Mouse (Mus musculus): ENCODE measurements around the gene Diras1. TPM values are rescaled to one million over a fixed set of nuclear protein-coding genes. Genes with fewer than 3 reads are reported as not detected.
A peak's percentile ranks its signal among the peaks of the same experiment; 100 is the strongest.
"Not testable (repeated sequence)": the region's sequence is repeated elsewhere in the genome, so short reads cannot be mapped to it uniquely, and the experiment has no call there.

Gene Diras1
- polyA plus RNA-seq, 1 experiment from 2014 or later = 1.1 TPM

DNA sequence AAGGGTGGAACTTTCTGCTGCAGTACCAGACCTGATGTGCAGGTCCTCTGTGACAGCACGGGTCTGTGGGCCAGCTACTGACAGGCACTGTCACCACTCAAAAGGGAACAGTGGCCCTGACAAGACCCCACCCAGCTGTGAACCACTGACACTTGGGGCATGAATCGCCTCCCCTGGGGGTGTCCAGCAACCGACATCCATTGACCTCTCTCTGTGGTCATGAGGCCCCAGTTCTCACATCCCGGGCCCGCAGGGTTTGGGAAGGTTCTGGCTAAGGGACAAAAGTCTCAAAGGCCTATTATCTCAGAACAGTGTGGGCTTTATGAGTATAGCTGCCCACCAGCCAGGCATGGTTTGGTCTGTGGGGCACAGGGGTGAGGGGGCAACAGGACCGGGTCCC lies 29.7 kb upstream of the Diras1 start:
- WGBS = 84% methylated on average over 6 of the region's 6 CpGs
- ATAC-seq (ENCODE audit: insufficient read depth, low FRiP score, low read depth) = no peak

DNA sequence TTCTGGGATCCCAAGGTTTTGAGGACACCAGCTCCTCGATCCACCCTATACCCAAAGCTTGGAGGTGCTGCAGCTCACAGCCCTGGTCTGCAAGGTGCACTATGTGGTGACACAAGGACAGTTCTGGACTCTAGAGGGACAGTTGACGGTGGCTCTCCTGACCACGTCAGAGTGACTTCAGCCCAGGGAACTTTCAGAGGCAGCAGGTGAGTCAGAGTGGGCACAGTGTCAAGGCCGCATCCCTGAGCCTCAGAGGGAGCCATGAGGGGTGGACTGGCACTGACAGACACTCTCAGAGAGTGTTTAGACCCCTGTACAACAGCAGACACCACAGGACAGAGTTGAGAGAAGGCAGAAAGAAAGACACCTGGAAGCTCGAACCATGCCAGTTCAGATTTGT lies 27.1 kb upstream of the Diras1 start:
- no peak overlapping the region for H3K27ac ChIP-seq
- H3K36me3 ChIP-seq = peaks cover 44% of the 10 kb centered on the region
- no peak for ATAC-seq (ENCODE audit: insufficient read depth, low FRiP score, low read depth)
- no peak overlapping the region for H3K9ac ChIP-seq
- no peak overlapping the region for H3K4me2 ChIP-seq
- WGBS = 90% methylated on average over 5 of the region's 5 CpGs
- no peaks in the 10 kb centered on the region for H3K9me3 ChIP-seq
- H3K27me3 ChIP-seq (replicated peaks) = no peaks in the 10 kb centered on the region
- peaks cover 6% of the 10 kb centered on the region for H3K4me1 ChIP-seq
- H3K4me3 ChIP-seq (replicated peaks) = no peak overlapping the region

More for the DNA sequence above, 29.7 kb upstream of the Diras1 start:
- no peak overlapping the region for H3K9ac ChIP-seq
- no peak overlapping the region for H3K4me2 ChIP-seq
- H3K27ac ChIP-seq = no peak overlapping the region
- H3K4me3 ChIP-seq (replicated peaks) = no peak overlapping the region
- H3K4me1 ChIP-seq = peaks cover 20% of the 10 kb centered on the region
- no peaks in the 10 kb centered on the region for H3K9me3 ChIP-seq
- no peaks in the 10 kb centered on the region for H3K27me3 ChIP-seq (replicated peaks)
- peaks cover 18% of the 10 kb centered on the region for H3K36me3 ChIP-seq

DNA sequence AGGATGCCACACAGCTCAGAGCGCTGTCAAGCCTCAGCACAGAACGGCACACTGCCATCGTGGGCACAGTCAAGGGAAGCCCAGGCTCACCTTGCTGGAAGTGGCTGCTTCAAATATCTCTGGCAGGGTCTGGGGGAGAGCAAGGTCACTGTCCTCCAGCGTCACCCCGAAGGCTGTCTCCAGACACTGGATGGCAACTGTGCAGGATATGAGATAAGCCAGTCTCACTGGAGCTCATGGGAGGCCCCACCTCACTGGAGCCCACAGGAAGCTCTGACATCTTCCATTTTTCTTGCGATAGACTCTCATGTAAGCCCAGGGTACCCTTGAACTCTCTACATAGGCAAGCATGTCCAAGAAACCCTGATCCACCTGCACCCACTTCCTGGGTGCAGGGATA lies 25.7 kb upstream of the Diras1 start:
- no peak for ATAC-seq (ENCODE audit: insufficient read depth, low FRiP score, low read depth)

DNA sequence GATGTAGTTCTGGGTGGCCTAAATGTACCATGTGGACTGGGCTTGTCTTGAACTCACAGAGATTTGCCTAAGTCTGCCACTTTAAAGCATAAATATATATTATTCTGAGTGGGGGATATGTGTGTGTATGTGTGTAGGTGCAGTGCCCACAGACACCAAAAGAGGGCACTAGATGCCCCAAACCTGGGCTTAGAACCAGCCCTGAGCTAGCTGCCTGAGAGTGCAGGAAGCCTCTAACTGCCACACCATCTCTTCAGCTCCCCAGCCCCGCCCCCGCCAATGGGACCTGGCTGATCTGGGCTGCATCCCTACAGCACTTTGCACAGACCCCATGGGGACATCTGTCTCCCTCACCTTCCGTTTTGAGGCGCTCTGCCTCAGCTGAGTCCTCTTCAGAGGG lies 25.2 kb upstream of the Diras1 start:
- H3K4me1 ChIP-seq = 0 out of 2 replicates have a peak, but pooled peaks cover 2% of the 10 kb centered on the region
- no peak overlapping the region for H3K4me2 ChIP-seq
- WGBS = 79% methylated on average over 4 of the region's 4 CpGs
- H3K27ac ChIP-seq = no peak overlapping the region
- ATAC-seq (ENCODE audit: insufficient read depth, low FRiP score, low read depth) = no peak
- H3K36me3 ChIP-seq = peaks cover 64% of the 10 kb centered on the region
- H3K27me3 ChIP-seq (replicated peaks) = no peaks in the 10 kb centered on the region
- H3K9ac ChIP-seq = no peak overlapping the region
- no peaks in the 10 kb centered on the region for H3K9me3 ChIP-seq
- H3K4me3 ChIP-seq (replicated peaks) = no peak overlapping the region

More for the DNA sequence above, 25.7 kb upstream of the Diras1 start:
- Histone ChIP-seq H3K9me3 (no peaks in the 10 kb centered on the region), H3K27ac (no peak overlapping the region), H3K27me3 (replicated peaks) (no peaks in the 10 kb centered on the region), H3K4me1 (0 out of 2 replicates have a peak, but pooled peaks cover 2% of the 10 kb centered on the region), H3K4me2 (no peak overlapping the region), H3K36me3 (peaks cover 59% of the 10 kb centered on the region), H3K9ac (no peak overlapping the region), H3K4me3 (replicated peaks) (no peak overlapping the region)
- 89% methylated on average over 6 of the region's 6 CpGs for WGBS

DNA sequence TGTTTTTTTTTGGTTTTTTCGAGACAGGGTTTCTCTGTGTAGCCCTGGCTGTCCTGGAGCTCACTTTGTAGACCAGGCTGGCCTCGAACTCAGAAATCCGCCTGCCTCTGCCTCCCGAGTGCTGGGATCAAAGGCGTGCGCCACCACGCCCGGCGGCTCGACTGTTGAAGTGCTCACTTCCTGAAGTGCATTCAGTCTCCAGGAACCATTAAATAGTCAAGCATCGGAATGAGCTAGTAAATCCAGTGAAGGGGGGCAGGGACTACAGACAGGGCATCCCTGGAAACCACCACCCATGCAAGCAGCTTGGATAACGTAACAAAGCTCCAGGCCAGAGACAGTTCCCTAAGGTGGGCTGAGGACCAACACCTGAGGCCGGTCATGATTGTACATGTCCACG lies 19.8 kb upstream of the Diras1 start:
- not testable (repeated sequence) for H3K9me3 ChIP-seq; ATAC-seq (ENCODE audit: insufficient read depth, low FRiP score, low read depth); H3K27ac ChIP-seq; H3K4me1 ChIP-seq; H3K4me2 ChIP-seq; H3K9ac ChIP-seq; H3K4me3 ChIP-seq (replicated peaks); H3K27me3 ChIP-seq (replicated peaks)
- H3K36me3 ChIP-seq = peaks cover 65% of the 10 kb centered on the region
- 90% methylated on average over 14 of the region's 14 CpGs for WGBS

DNA sequence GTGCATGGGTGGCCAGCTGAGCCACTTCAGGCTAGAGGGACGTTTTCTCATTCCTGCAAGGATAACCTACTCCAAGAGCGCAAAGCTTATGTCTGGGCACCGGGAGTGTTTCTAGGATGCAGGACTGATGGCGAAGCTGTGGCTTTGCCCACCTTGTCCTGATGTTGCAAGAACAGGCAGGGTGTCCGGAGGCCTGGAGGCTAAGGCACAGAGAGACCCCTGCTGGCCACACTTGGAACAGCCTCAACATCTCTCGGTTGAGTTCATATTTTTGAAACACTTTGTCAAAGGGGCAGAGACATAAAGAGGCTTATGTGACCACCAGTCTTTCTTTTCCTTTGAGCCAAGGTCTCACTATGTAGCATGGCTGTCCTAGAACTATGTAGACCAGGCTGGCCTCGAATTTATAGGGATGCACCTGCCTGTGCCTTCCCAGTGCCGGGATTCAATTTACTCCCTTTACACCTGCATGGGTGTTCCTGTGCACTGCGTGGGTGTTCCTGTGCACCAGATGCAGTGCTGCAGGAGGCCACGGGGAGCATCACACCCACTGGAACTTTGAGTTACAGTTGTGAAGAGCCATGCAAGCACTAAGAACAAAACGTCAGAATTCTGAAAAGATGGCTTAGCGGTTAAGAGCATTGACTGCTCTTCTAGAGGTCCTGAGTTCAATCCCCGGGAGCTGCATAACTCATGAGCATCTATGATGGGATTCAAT lies 16.2 kb upstream of the Diras1 start:
- no peak overlapping the region for H3K4me2 ChIP-seq
- WGBS = 32% methylated on average over 13 of the region's 13 CpGs
- no peak for ATAC-seq (ENCODE audit: insufficient read depth, low FRiP score, low read depth)
- no peak overlapping the region for H3K27ac ChIP-seq
- H3K36me3 ChIP-seq = peaks cover 28% of the 10 kb centered on the region
- no peaks in the 10 kb centered on the region for H3K27me3 ChIP-seq (replicated peaks)
- no peaks in the 10 kb centered on the region for H3K4me1 ChIP-seq
- no peak overlapping the region for H3K9ac ChIP-seq
- no peak overlapping the region for H3K4me3 ChIP-seq (replicated peaks)
- H3K9me3 ChIP-seq = no peaks in the 10 kb centered on the region

DNA sequence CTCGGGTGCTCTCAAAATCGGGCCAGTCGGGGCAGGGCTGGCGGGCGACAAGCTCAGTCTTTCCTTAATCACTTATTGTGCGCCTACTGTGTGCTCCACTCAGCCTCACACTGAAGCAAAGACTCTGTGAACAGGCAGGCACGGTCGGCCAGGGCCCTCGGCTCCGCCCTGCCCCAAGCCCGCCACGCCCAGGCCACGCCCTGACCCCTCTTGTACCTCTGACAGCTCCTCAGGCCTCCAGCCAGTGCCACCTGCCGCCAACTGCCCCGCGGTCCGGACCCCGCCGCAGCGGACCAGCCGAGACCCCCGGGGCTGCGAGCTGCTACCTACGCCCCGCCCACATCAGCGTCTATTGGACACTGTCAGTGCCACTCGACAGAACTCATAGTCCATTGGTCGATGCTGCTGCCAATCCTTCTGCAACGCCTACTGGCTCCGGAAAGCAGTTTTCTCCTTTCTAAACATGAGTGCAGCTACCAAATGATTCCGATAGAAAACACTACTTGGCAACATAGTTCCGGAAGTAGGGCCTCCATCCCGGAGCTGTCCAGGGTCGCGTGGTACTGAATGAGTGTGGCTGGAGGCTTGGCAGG lies 11.6 kb upstream of the Diras1 start, which contains the start of gene Slc39a3:
Gene Slc39a3, minus strand, starts transcription at position 439 of the 593 bp plus-strand sequence.
- Histone ChIP-seq H3K27ac (peak within 1 kb of the TSS; percentile 67), H3K4me2 (peak within 1 kb of the TSS; percentile 88), H3K27me3 (replicated peaks) (no peaks in the 10 kb centered on the region), H3K4me3 (replicated peaks) (peak within 1 kb of the TSS; percentile 96), H3K9ac (peak within 1 kb of the TSS; percentile 81), H3K36me3 (no peaks in the 10 kb centered on the region), H3K9me3 (no peaks in the 10 kb centered on the region), H3K4me1 (no peaks in the 10 kb centered on the region)
- peak; percentile 98 for ATAC-seq (ENCODE audit: insufficient read depth, low FRiP score, low read depth)
- under 1% methylated on average over 35 of the region's 35 CpGs for WGBS

DNA sequence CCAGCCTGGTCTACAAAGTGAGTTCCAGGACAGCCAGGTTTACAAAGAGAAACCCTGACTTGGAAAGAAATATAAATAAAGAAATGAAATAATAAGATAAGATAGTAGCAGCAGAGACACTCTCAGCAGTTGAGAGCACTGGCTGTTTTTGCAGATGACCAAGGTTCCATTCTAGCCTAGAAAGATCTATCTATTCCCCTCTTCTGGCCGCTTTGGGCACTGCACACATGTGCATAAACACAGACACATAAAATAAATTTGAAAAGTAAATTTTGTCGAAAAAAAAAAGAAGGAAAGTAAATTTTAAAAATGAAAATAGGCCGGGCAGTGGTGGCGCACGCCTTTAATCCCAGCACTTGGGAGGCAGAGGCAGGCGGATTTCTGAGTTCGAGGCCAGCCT lies 10.8 kb upstream of the Diras1 start:
- ATAC-seq (ENCODE audit: insufficient read depth, low FRiP score, low read depth) = no peak
- H3K9ac ChIP-seq = no peak overlapping the region
- H3K27me3 ChIP-seq (replicated peaks) = no peaks in the 10 kb centered on the region
- WGBS = 74% methylated on average over 7 of the region's 7 CpGs
- H3K9me3 ChIP-seq = no peaks in the 10 kb centered on the region
- no peaks in the 10 kb centered on the region; the same call in 1 of the 2 replicates for H3K36me3 ChIP-seq
- H3K27ac ChIP-seq = no peak overlapping the region
- no peak overlapping the region for H3K4me2 ChIP-seq
- no peaks in the 10 kb centered on the region for H3K4me1 ChIP-seq
- no peak overlapping the region for H3K4me3 ChIP-seq (replicated peaks)

DNA sequence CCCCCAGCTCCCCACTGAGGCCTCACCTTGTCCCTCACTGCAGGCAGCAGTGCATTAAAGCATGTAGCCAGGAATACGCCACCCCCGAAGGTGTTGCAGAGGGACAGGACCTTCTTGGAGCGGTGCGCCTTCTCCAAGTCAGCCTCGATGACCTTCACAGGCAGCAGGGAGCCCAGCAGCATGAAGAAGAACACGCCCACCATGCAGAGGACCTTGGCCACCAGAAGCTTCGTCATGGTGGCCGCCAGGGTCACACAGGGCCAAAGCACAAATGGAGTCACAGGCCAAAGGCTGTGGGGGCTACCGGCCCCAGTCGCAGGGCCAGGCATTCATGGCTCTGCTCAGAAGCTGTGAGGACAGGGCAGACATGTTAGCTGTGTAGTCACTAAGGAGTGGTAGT lies 8.1 kb upstream of the Diras1 start:
- Histone ChIP-seq H3K9ac (no peak overlapping the region), H3K4me2 (no peak overlapping the region), H3K4me1 (no peaks in the 10 kb centered on the region), H3K27ac (no peak overlapping the region), H3K4me3 (replicated peaks) (no peak overlapping the region), H3K9me3 (no peaks in the 10 kb centered on the region), H3K27me3 (replicated peaks) (no peaks in the 10 kb centered on the region), H3K36me3 (no peaks in the 10 kb centered on the region; the same call in 1 of the 2 replicates)
- ATAC-seq (ENCODE audit: insufficient read depth, low FRiP score, low read depth) = no peak
- WGBS = 87% methylated on average over 10 of the region's 10 CpGs

DNA sequence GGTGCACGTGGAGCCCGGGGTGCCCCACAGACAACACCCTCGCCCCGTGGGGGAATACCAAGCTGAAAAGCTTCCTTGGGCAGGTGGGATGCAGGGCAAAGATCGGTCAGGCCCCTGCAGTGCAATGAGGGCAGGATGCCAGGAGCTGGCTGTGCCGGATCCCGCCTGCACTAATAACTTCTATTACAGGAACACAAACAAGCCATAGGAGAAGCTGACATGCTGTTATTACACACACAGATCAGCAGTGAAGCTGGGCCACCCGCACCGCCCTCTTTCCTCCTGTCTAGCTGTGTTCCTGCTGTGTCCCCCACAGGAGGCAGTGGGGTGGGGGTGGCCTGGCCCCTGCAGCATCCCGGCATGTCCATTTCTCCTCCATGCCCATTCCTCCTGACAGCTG lies 3.6 kb upstream of the Diras1 start:
- 72% methylated on average over 10 of the region's 10 CpGs for WGBS
- 0 out of 2 replicates have a peak, but pooled peaks cover 5% of the 10 kb centered on the region for H3K4me1 ChIP-seq
- no peak overlapping the region for H3K4me2 ChIP-seq
- no peaks in the 10 kb centered on the region; the same call in 1 of the 2 replicates for H3K36me3 ChIP-seq
- H3K4me3 ChIP-seq (replicated peaks) = no peak overlapping the region
- H3K27me3 ChIP-seq (replicated peaks) = peaks cover 19% of the 10 kb centered on the region
- no peaks in the 10 kb centered on the region for H3K9me3 ChIP-seq
- no peak overlapping the region for H3K9ac ChIP-seq
- ATAC-seq (ENCODE audit: insufficient read depth, low FRiP score, low read depth) = no peak
- no peak overlapping the region for H3K27ac ChIP-seq

DNA sequence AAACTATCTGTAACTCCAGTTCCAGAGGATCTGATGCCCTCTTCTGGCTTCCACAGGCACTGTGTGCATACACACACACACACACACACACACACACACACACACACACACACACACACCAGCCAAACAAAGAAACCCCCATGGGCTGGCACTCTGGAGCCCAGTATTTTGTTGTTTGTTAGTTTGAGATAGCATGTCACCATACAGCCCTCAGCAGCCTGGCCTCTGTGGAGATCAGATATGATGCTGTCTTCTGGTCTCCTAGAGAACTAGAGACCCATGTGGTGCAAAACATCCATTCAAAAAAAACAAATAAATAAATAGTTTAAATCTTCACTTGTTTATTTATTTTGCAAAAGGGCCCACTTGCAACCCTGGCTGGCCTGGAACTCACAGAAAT lies 2.8 kb upstream of the Diras1 start:
- no peak for ATAC-seq (ENCODE audit: insufficient read depth, low FRiP score, low read depth)
- Histone ChIP-seq H3K36me3 (no peaks in the 10 kb centered on the region; the same call in 1 of the 2 replicates), H3K9me3 (no peaks in the 10 kb centered on the region), H3K4me2 (no peak overlapping the region), H3K27me3 (replicated peaks) (peaks cover 27% of the 10 kb centered on the region), H3K27ac (no peak overlapping the region), H3K9ac (no peak overlapping the region), H3K4me3 (replicated peaks) (no peak overlapping the region), H3K4me1 (0 out of 2 replicates have a peak, but pooled peaks cover 5% of the 10 kb centered on the region)

DNA sequence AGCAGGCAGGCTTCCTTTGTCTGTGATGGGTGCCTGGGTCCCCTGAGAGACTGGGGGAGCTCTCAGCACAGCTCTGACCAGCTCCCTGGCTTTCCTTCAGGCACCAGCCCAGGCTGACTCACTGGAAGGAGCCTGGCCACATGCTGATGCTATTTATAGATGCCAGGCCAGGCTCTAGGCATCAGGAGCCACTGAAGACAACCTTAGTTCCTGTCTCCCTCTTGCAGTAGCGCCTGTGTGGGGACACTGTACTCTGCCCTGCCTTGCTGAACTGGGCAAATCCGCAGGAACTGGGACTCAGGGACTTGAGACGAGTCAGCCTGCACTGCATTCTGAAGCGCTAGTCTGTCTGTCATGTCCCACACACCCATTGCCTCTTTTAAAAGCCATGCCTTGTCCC lies 1.9 kb upstream of the Diras1 start:
- 66% methylated on average over 4 of the region's 4 CpGs for whole genome bisulfite sequencing
- Histone ChIP-seq H3K4me3 (replicated peaks) (no peak overlapping the region), H3K4me1 (0 out of 2 replicates have a peak, but pooled peaks cover 5% of the 10 kb centered on the region), H3K9ac (no peak overlapping the region), H3K27me3 (replicated peaks) (peaks cover 33% of the 10 kb centered on the region), H3K36me3 (no peaks in the 10 kb centered on the region; the same call in 1 of the 2 replicates), H3K9me3 (no peaks in the 10 kb centered on the region), H3K4me2 (no peak overlapping the region), H3K27ac (no peak overlapping the region)
- no peak for ATAC-seq (ENCODE audit: insufficient read depth, low FRiP score, low read depth)

All from stomach, embryonic 15.5 days (tissue).